Mouse (Mus musculus): Measurements from ENCODE around the gene Pitpna.
A peak's percentile ranks its signal among the peaks of the same experiment; 100 is the strongest.

The Pitpna gene

GRCm38 (mm10) chr11:75563851-75564548, 23.9 kb upstream of the Pitpna start:
- no peak for DNase-seq (ENCODE audit: low read depth)

- DNase-seq (ENCODE audit: low read depth): no peak
Observed at GRCm38 (mm10) chr11:75565849-75566248, 22.0 kb upstream of the Pitpna start.

GRCm38 (mm10) chr11:75566276-75567196, 21.4 kb upstream of the Pitpna start:
- DNase-seq (ENCODE audit: low read depth): no peak

- no peak for DNase-seq (ENCODE audit: low read depth)
Observed at GRCm38 (mm10) chr11:75567346-75568114, 20.4 kb upstream of the Pitpna start.

- DNase-seq (ENCODE audit: low read depth): no peak
Observed at GRCm38 (mm10) chr11:75568115-75568511, 19.8 kb upstream of the Pitpna start.

- DNase-seq (ENCODE audit: low read depth): no peak
Observed at GRCm38 (mm10) chr11:75568962-75569361, 18.9 kb upstream of the Pitpna start.

GRCm38 (mm10) chr11:75570375-75571125, 17.3 kb upstream of the Pitpna start:
- no peak for DNase-seq (ENCODE audit: low read depth)

- DNase-seq (ENCODE audit: low read depth): no peak
Observed at GRCm38 (mm10) chr11:75571126-75571990, 16.5 kb upstream of the Pitpna start.

- no peak for DNase-seq (ENCODE audit: low read depth)
Observed at GRCm38 (mm10) chr11:75572301-75572791, 15.6 kb upstream of the Pitpna start.

- peak; percentile 92 for DNase-seq (ENCODE audit: low read depth)
Observed at GRCm38 (mm10) chr11:75572854-75573650, 14.8 kb upstream of the Pitpna start.

- DNase-seq (ENCODE audit: low read depth): no peak
Observed at GRCm38 (mm10) chr11:75574378-75575123, 13.3 kb upstream of the Pitpna start.

- DNase-seq (ENCODE audit: low read depth): no peak
Observed at GRCm38 (mm10) chr11:75575560-75576123, 12.3 kb upstream of the Pitpna start.

GRCm38 (mm10) chr11:75578609-75579008, 9.3 kb upstream of the Pitpna start:
- no peak for DNase-seq (ENCODE audit: low read depth)

- no peak for DNase-seq (ENCODE audit: low read depth)
Observed at GRCm38 (mm10) chr11:75581495-75582149, 6.3 kb upstream of the Pitpna start.

GRCm38 (mm10) chr11:75583521-75583920, 4.4 kb upstream of the Pitpna start:
- DNase-seq (ENCODE audit: low read depth): no peak

- no peak for DNase-seq (ENCODE audit: low read depth)
Observed at GRCm38 (mm10) chr11:75585061-75585460, 2.8 kb upstream of the Pitpna start.

GRCm38 (mm10) chr11:75585978-75586377, 1.9 kb upstream of the Pitpna start:
- DNase-seq (ENCODE audit: low read depth): no peak

GRCm38 (mm10) chr11:75586963-75587362, 934 bp upstream of the Pitpna start:
- no peak for DNase-seq (ENCODE audit: low read depth)
